Mouse (Mus musculus): ENCODE measurements around the gene Cep350. TPM values are rescaled to one million over a fixed set of nuclear protein-coding genes. Genes with fewer than 3 reads are reported as not detected.
A peak's percentile ranks its signal among the peaks of the same experiment; 100 is the strongest.

Gene Cep350
- polyA plus RNA-seq, 1 experiment = 32.4 TPM

DNA sequence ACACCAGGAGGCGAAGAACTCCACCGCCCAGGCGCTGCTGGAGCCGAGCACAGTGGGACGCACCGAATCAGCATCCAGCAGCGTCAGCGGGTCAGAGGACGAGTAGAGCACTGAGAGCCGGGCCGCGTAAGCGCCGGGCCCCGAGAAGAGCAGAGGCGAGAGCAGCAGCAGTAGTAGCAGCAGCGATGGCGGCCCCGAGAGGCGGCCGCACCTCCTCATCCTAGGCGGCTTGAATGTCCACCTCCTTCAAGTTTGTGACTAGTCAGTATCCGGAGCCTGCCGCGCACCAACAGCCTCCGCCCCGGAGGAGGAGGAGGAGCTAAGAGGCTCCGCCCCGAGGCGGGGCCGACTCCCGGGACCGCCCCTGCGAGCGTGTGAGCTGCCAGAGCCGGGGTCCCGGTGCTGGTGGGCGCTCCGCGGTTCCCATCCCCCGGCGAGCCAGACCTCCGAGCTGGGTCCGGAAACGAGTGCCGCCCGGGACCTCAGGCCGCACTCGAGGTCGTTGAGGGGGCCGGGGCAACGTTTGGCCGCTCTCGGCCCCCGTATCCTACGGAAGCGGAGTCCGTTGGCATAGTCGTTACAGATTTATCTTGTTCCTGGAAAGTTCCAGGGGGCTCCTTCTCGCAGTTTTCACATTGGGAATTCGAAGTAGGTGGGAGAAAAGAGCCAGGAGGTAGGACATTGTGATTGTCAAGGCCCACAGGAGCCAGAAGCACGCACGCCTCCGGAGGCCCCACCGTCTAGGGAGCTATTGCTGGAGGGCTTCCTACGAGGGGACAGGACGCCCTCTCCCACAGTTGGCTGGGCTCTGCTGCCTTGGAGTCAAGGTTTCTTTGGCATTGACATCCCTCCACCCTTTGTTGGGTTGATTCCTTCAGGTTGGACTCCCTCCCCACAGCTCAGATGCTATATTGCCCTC lies 160.2 kb downstream of the Cep350 start, which contains the start of gene Qsox1:
Gene Qsox1, minus strand, starts transcription at position 309 of the 919 bp plus-strand sequence.
- Histone ChIP-seq H3K4me1 (ENCODE audit: control insufficient read depth, insufficient read depth, low read length) (0 out of 2 replicates have a peak, but pooled peaks cover 3% of the 10 kb centered on the region), H3K27ac (ENCODE audit: insufficient read depth, low read length) (peak within 1 kb of the TSS; percentile 55), H3K4me3 (ENCODE audit: insufficient read depth, low read length) (peak within 1 kb of the TSS; percentile 97)
- TF ChIP-seq CTCF (IDR thresholded peaks at IDR 0.05; ENCODE audit: borderline replicate concordance, insufficient read depth, low read length) = no peak
- TF ChIP-seq POLR2A (IDR thresholded peaks at IDR 0.05; ENCODE audit: low read depth, low read length) = peak; percentile 94

DNA sequence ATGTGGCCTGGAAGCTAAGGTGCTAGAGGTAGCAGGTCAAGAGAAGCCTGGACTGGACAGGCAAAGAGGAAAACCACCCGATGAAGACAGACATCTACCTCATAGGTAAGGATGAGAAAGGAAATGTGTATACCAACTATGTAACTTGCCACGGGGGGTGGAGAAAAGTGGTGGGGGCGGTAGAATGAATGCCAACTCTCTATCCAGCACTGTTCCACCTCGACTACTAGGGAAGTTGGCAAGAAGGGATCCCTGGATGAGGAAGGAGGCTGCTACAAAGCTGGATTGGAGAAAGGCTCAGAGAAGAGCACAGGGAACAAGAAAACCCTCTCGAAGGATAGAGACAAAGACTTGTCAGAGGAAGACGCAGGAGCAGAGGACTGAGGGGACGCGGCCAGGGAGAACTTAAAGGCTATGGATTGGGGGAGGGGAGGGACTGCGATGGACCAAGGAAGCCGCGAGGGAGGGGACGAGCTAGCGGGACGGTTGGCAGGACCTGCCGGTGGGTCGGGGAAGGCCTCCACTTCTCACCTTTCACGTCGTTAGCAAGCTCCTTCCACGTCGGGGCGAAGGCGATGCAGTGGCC lies 161.0 kb downstream of the Cep350 start:
- Histone ChIP-seq H3K27ac (ENCODE audit: insufficient read depth, low read length) (peak overlapping the region; percentile 55), H3K4me1 (ENCODE audit: control insufficient read depth, insufficient read depth, low read length) (0 out of 2 replicates have a peak, but pooled peaks cover 3% of the 10 kb centered on the region), H3K4me3 (ENCODE audit: insufficient read depth, low read length) (peak overlapping the region; percentile 97)
- TF ChIP-seq CTCF (IDR thresholded peaks at IDR 0.05; ENCODE audit: borderline replicate concordance, insufficient read depth, low read length) = no peak
- no peak for TF ChIP-seq POLR2A (IDR thresholded peaks at IDR 0.05; ENCODE audit: low read depth, low read length)

GRCm38 (mm10) chr1:155810616-155811015 lies 162.4 kb downstream of the Cep350 start:
- TF ChIP-seq POLR2A (IDR thresholded peaks at IDR 0.05; ENCODE audit: low read depth, low read length) (no peak), CTCF (IDR thresholded peaks at IDR 0.05; ENCODE audit: borderline replicate concordance, insufficient read depth, low read length) (no peak)
- peak overlapping the region; percentile 98 for H3K27ac ChIP-seq (ENCODE audit: insufficient read depth, low read length)
- peak overlapping the region; percentile 77 for H3K4me3 ChIP-seq (ENCODE audit: insufficient read depth, low read length)
- 0 out of 2 replicates have a peak, but pooled peaks cover 3% of the 10 kb centered on the region for H3K4me1 ChIP-seq (ENCODE audit: control insufficient read depth, insufficient read depth, low read length)

DNA sequence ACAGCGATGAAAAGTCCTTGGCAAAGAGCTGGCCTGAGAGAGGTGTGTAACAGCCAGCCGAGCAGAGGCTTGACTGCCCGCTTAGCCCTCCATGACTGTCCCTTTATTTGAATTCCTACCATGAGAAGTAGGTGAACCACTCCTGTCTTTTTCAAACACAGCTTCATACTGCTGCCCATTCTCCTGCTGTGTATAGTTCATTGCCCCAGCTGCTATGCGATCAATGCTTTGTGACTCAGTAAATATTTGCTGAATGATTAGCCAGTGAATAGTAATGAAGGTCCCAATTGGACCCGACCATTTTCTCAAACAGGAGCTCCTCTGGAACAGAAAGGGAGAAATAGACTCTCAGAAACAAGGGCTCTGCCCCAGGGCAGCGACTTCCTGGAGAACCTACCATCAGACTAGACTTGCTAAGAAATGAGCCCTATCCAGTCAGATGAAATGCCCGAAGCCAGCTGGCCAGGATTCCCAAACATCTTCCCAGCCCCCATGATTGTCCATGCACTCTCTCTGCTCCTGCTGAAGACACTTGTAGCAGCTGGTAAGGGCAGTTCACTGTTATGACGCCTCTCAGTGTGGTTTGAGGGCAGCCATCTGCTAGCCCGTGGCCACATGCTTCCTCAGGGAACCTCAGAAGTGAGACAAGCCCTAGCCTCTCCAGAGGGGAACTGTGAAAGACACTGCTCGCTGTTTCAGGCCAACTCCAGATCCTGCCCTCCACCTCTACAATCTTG lies 163.2 kb downstream of the Cep350 start:
- Histone ChIP-seq H3K4me1 (ENCODE audit: control insufficient read depth, insufficient read depth, low read length) (0 out of 2 replicates have a peak, but pooled peaks cover 3% of the 10 kb centered on the region), H3K27ac (ENCODE audit: insufficient read depth, low read length) (peak overlapping the region; percentile 98), H3K4me3 (ENCODE audit: insufficient read depth, low read length) (peak overlapping the region; percentile 47)
- TF ChIP-seq POLR2A (IDR thresholded peaks at IDR 0.05; ENCODE audit: low read depth, low read length) = peak; percentile 40; the same call in 1 of the 2 replicates
- no peak for TF ChIP-seq CTCF (IDR thresholded peaks at IDR 0.05; ENCODE audit: borderline replicate concordance, insufficient read depth, low read length)

DNA sequence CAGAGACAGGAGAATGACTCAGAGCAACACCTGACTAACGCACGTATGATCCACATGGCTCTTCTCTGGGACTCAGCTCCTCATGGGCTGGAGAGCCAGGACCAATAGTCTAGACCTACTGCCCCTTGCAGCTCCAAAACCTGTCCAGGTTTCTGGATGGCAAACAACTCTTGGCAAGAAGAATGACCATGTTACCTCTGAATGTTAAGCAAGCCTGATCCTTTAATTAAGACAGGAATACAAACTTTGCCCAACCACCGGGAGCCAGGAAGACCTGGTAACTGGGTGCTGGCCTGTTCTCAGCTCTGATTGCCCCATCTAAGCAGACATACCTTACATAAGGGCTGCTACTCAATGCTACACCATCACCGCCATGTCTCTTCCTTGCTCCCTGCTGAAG lies 164.8 kb downstream of the Cep350 start:
- Histone ChIP-seq H3K27ac (ENCODE audit: insufficient read depth, low read length) (no peak overlapping the region), H3K4me3 (ENCODE audit: insufficient read depth, low read length) (no peak overlapping the region), H3K4me1 (ENCODE audit: control insufficient read depth, insufficient read depth, low read length) (0 out of 2 replicates have a peak, but pooled peaks cover 3% of the 10 kb centered on the region)
- TF ChIP-seq POLR2A (IDR thresholded peaks at IDR 0.05; ENCODE audit: low read depth, low read length) (no peak), CTCF (IDR thresholded peaks at IDR 0.05; ENCODE audit: borderline replicate concordance, insufficient read depth, low read length) (no peak)

GRCm38 (mm10) chr1:155805607-155806006 lies 167.4 kb downstream of the Cep350 start:
- H3K4me1 ChIP-seq (ENCODE audit: control insufficient read depth, insufficient read depth, low read length) = 0 out of 2 replicates have a peak, but pooled peaks cover 3% of the 10 kb centered on the region
- H3K4me3 ChIP-seq (ENCODE audit: insufficient read depth, low read length) = no peak overlapping the region
- no peak overlapping the region for H3K27ac ChIP-seq (ENCODE audit: insufficient read depth, low read length)
- TF ChIP-seq CTCF (IDR thresholded peaks at IDR 0.05; ENCODE audit: borderline replicate concordance, insufficient read depth, low read length) (no peak), POLR2A (IDR thresholded peaks at IDR 0.05; ENCODE audit: low read depth, low read length) (no peak)

GRCm38 (mm10) chr1:155801014-155801991 lies 171.8 kb downstream of the Cep350 start:
- Histone ChIP-seq H3K27ac (ENCODE audit: insufficient read depth, low read length) (no peak overlapping the region), H3K4me1 (ENCODE audit: control insufficient read depth, insufficient read depth, low read length) (no peaks in the 10 kb centered on the region), H3K4me3 (ENCODE audit: insufficient read depth, low read length) (no peak overlapping the region)
- TF ChIP-seq POLR2A (IDR thresholded peaks at IDR 0.05; ENCODE audit: low read depth, low read length) (no peak), CTCF (IDR thresholded peaks at IDR 0.05; ENCODE audit: borderline replicate concordance, insufficient read depth, low read length) (no peak)

DNA sequence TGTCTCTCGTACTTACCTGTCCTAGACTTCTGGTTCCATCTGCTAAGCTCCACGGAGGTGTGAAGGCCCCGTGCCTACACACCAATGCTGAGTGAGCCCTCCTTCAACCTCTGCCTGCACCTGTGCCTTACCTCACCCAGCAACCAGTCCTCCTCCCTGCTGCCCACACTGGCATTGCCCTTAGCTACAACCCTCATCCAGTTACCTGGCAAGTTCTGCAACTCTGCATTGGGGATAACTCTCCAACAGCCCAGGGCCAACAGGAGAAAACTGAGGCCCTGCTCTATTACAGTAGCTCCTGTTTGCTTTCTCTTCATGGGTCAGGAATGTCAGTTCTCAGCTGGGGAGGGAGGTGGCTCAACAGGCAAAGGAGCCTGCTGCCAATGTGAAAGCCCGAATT lies 175.1 kb downstream of the Cep350 start:
- no peak for TF ChIP-seq POLR2A (IDR thresholded peaks at IDR 0.05; ENCODE audit: low read depth, low read length)
- no peak for TF ChIP-seq CTCF (IDR thresholded peaks at IDR 0.05; ENCODE audit: borderline replicate concordance, insufficient read depth, low read length)
- H3K4me1 ChIP-seq (ENCODE audit: control insufficient read depth, insufficient read depth, low read length) = no peaks in the 10 kb centered on the region
- H3K4me3 ChIP-seq (ENCODE audit: insufficient read depth, low read length) = no peak overlapping the region
- H3K27ac ChIP-seq (ENCODE audit: insufficient read depth, low read length) = no peak overlapping the region

Measured in embryonic fibroblast, embryonic 13.5 days (primary cell).